Mouse (Mus musculus): ENCODE measurements around the gene Exosc3. TPM values are rescaled to one million over a fixed set of nuclear protein-coding genes. Genes with fewer than 3 reads are reported as not detected.

Exosc3 gene
- polyA plus RNA-seq, 1 experiment from 2014 or later: 84.1 TPM

GRCm38 (mm10) chr4:45267883-45268282 lies 74.6 kb downstream of the Exosc3 start:
- DNase-seq (ENCODE audit: low spot score): no peak
- no peak overlapping the region for H3K4me3 ChIP-seq
- WGBS: 35% methylated on average over 3 of the region's 3 CpGs
- peaks cover 38% of the 10 kb centered on the region for H3K4me1 ChIP-seq
- H3K27me3 ChIP-seq (ENCODE audit: insufficient read depth, poor library complexity, severe bottlenecking): no peaks in the 10 kb centered on the region
- H3K9me3 ChIP-seq: no peaks in the 10 kb centered on the region
- H3K27ac ChIP-seq: no peak overlapping the region
- 0 out of 2 replicates have a peak, but pooled peaks cover 3% of the 10 kb centered on the region for H3K36me3 ChIP-seq

Other genes starting within 250 kb of the Exosc3 start
- 248 and 292 TPM in 2 replicates for gene Tomm5, start 234.6 kb downstream of the Exosc3 start, polyA plus RNA-seq (2016; fragmentation: Nextera tagmentation; extraction: Ambion mirVana)
- 4.1 and 4.3 TPM in 2 replicates for gene Frmpd1, start 157.9 kb downstream of the Exosc3 start, polyA plus RNA-seq (2016; fragmentation: Nextera tagmentation; extraction: Ambion mirVana)
- 11.9 and 17.0 TPM in 2 replicates for gene Trmt10b, start 45.6 kb downstream of the Exosc3 start, polyA plus RNA-seq (2016; fragmentation: Nextera tagmentation; extraction: Ambion mirVana)
- 9.1 and 9.9 TPM in 2 replicates for gene Dcaf10, start 631 bp downstream of the Exosc3 start, polyA plus RNA-seq (2016; fragmentation: Nextera tagmentation; extraction: Ambion mirVana)
- gene Slc25a51, start 66.0 kb upstream of the Exosc3 start, polyA plus RNA-seq (2016; fragmentation: Nextera tagmentation; extraction: Ambion mirVana): 66.2 and 77.3 TPM in 2 replicates
- gene Shb, start 189.7 kb upstream of the Exosc3 start, polyA plus RNA-seq (2016; fragmentation: Nextera tagmentation; extraction: Ambion mirVana): 8.2 and 8.3 TPM in 2 replicates